Mouse (Mus musculus) lung, embryonic 14.5 days (tissue): ENCODE measurements around the gene Elovl5. TPM values are rescaled to one million over a fixed set of nuclear protein-coding genes. Genes with fewer than 3 reads are reported as not detected.

ENCODE experiments used
- ATAC-seq: fragments of 200-750 bp; cut with Nextera tagmentation; 2 replicates; pipeline ENCODE4 v1.8.0; 2017; ENCODE audit warnings: mild to moderate bottlenecking, moderate TSS enrichment, moderate library complexity; ENCODE audit not compliant: insufficient read depth
- DNase-seq: peaks from one replicate; pipeline ENCODE4 v3.0.0-alpha.2; 2015
- H3K27ac ChIP-seq: fragments of 300-500 bp; sonication (generic); 2 replicates; pipeline ENCODE4 v1.5.1; 2014; ENCODE audit warnings: low read depth, mild to moderate bottlenecking, moderate library complexity
- H3K27me3 ChIP-seq: fragments of 300-500 bp; sonication (generic); 2 replicates; pipeline ENCODE4 v1.6.1; 2014; ENCODE audit warnings: low read length, control low read depth; ENCODE audit not compliant: insufficient read depth
- H3K36me3 ChIP-seq: fragments of 300-500 bp; sonication (generic); 2 replicates; pipeline ENCODE4 v1.6.1; 2014; ENCODE audit warnings: control low read depth; ENCODE audit not compliant: insufficient read depth
- H3K4me1 ChIP-seq: fragments of 300-500 bp; sonication (generic); 2 replicates; pipeline ENCODE4 v1.6.1; 2014; ENCODE audit warnings: antibody characterized with exemption, control low read depth; ENCODE audit not compliant: insufficient read depth
- H3K4me2 ChIP-seq: fragments of 300-500 bp; sonication (generic); 2 replicates; pipeline ENCODE4 v1.6.1; 2014; ENCODE audit warnings: mild to moderate bottlenecking
- H3K4me3 ChIP-seq: fragments of 300-500 bp; sonication (generic); 2 replicates; pipeline ENCODE4 v1.5.1; 2014; ENCODE audit warnings: low read depth, low read length
- H3K9ac ChIP-seq: fragments of 300-500 bp; sonication (generic); 2 replicates; pipeline ENCODE4 v1.6.1; 2014
- H3K9me3 ChIP-seq: fragments of 300-500 bp; sonication (generic); 2 replicates; pipeline ENCODE4 v1.6.1; 2016; ENCODE audit warnings: low read depth, low read length, control low read depth
- CTCF ChIP-seq: IDR thresholded peaks from 2 replicates; pipeline ENCODE4 v1.5.1; 2016; ENCODE audit warnings: antibody characterized with exemption, low read depth
- WGBS: fragments of 180-500 bp; shearing (Covaris S2); extraction: QIAGEN DNeasy Blood & Tissue Kit; methylation state at CpG from one replicate; pipeline ENCODE4 v1.1.7; 2014; 5-methylcytosine and 5-hydroxymethylcytosine counted together
- polyA plus RNA-seq: library from polyadenylated mRNA; unstranded; fragments of >200 nt; fragmentation: Nextera tagmentation; extraction: Ambion mirVana; gene quantifications from 2 replicates; pipeline ENCODE4 v1.2.1, GENCODE M21; 2014

Elovl5 gene
- polyA plus RNA-seq, 1 experiment from 2014 or later: 76.7 TPM

- TF ChIP-seq CTCF: no peak
- H3K27ac ChIP-seq: no peak overlapping the region
These were observed 105.2 kb downstream of the Elovl5 start for GRCm38 (mm10) chr9:78022187-78022945.

DNA sequence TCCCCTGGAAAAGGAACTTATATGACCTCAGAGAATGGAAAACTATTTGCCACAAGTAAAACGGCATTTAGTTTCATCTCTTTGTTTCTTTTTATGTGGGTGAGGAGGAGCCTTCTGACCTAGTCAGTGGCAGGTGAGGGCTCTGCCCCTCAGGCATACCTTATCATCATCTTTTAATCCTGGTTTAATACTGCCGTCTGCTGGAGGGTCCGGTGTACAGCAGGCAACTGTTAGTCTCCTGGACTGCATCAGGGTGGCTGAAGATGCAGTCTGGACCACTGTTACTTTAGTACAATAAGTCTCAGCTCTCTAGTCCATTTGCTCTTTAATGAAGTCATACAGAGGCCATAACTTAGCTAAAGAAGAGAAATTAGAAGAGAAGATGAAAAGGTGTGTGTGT lies 107.7 kb downstream of the Elovl5 start:
- Histone ChIP-seq H3K4me3 (no peak overlapping the region), H3K36me3 (no peaks in the 10 kb centered on the region), H3K27ac (no peak overlapping the region), H3K4me2 (no peak overlapping the region), H3K27me3 (no peaks in the 10 kb centered on the region), H3K9ac (no peak overlapping the region), H3K4me1 (0 out of 2 replicates have a peak, but pooled peaks cover 10% of the 10 kb centered on the region), H3K9me3 (no peaks in the 10 kb centered on the region)
- TF ChIP-seq CTCF: peak; percentile 90
- WGBS: 16% methylated on average over 3 of the region's 3 CpGs
- no peak for ATAC-seq
- peak; percentile 79 for DNase-seq

More at GRCm38 (mm10) chr9:78022187-78022945, 105.2 kb downstream of the Elovl5 start:
- peak; percentile 36; the same call in 1 of the 2 replicates for ATAC-seq
- H3K4me2 ChIP-seq: no peak overlapping the region
- no peaks in the 10 kb centered on the region for H3K36me3 ChIP-seq
- 0 out of 2 replicates have a peak, but pooled peaks cover 10% of the 10 kb centered on the region for H3K4me1 ChIP-seq
- no peak overlapping the region for H3K4me3 ChIP-seq
- no peaks in the 10 kb centered on the region for H3K27me3 ChIP-seq
- DNase-seq: peak; percentile 9
- H3K9me3 ChIP-seq: no peaks in the 10 kb centered on the region
- H3K9ac ChIP-seq: no peak overlapping the region
- 49% methylated on average over 8 of the region's 8 CpGs for WGBS

GRCm38 (mm10) chr9:78027099-78027498 lies 109.9 kb downstream of the Elovl5 start:
- no peak overlapping the region for H3K4me2 ChIP-seq
- WGBS: 67% methylated on average over 3 of the region's 3 CpGs
- H3K27me3 ChIP-seq: no peaks in the 10 kb centered on the region
- DNase-seq: no peak
- H3K27ac ChIP-seq: no peak overlapping the region
- H3K4me1 ChIP-seq: no peaks in the 10 kb centered on the region
- no peak overlapping the region for H3K4me3 ChIP-seq
- no peaks in the 10 kb centered on the region for H3K36me3 ChIP-seq
- ATAC-seq: no peak
- no peaks in the 10 kb centered on the region for H3K9me3 ChIP-seq
- TF ChIP-seq CTCF: no peak
- no peak overlapping the region for H3K9ac ChIP-seq

GRCm38 (mm10) chr9:78030835-78031456 lies 113.8 kb downstream of the Elovl5 start:
- Histone ChIP-seq H3K9me3 (no peaks in the 10 kb centered on the region), H3K9ac (no peak overlapping the region), H3K4me2 (no peak overlapping the region), H3K4me3 (no peak overlapping the region), H3K27me3 (no peaks in the 10 kb centered on the region), H3K36me3 (no peaks in the 10 kb centered on the region), H3K27ac (no peak overlapping the region), H3K4me1 (no peaks in the 10 kb centered on the region)
- TF ChIP-seq CTCF: no peak
- no peak for DNase-seq
- WGBS: 78% methylated on average over 10 of the region's 10 CpGs
- no peak for ATAC-seq

- peak; percentile 42 for DNase-seq
- peak; percentile 47; the same call in 1 of the 2 replicates for ATAC-seq
- WGBS: 65% methylated on average over 4 of the region's 4 CpGs
These were observed 115.8 kb downstream of the Elovl5 start for GRCm38 (mm10) chr9:78032930-78033329.

More at GRCm38 (mm10) chr9:78032930-78033329, 115.8 kb downstream of the Elovl5 start:
- no peak for TF ChIP-seq CTCF
- Histone ChIP-seq H3K4me3 (no peak overlapping the region), H3K27ac (no peak overlapping the region), H3K9ac (no peak overlapping the region), H3K36me3 (no peaks in the 10 kb centered on the region), H3K4me2 (no peak overlapping the region), H3K9me3 (no peaks in the 10 kb centered on the region), H3K27me3 (no peaks in the 10 kb centered on the region), H3K4me1 (no peaks in the 10 kb centered on the region)

Other genes with a start within 250 kb of the Elovl5 start
- 20.4 and 21.2 TPM in 2 replicates for gene Gclc, start 162.8 kb upstream of the Elovl5 start, polyA plus RNA-seq
- 0.38 and 0.47 TPM in 2 replicates for gene Gcm1, start 134.6 kb downstream of the Elovl5 start, polyA plus RNA-seq
- gene Fbxo9, start 191.7 kb downstream of the Elovl5 start, polyA plus RNA-seq: 40.5 and 41.8 TPM in 2 replicates
- 22.9 and 23.2 TPM in 2 replicates for gene Ick, start 191.8 kb downstream of the Elovl5 start, polyA plus RNA-seq